Mouse (Mus musculus) liver, adult 2 months (tissue): ENCODE results near the gene Zfp429. TPM values are rescaled to one million over a fixed set of nuclear protein-coding genes. Genes with fewer than 3 reads are reported as not detected.
"Not testable (repeated sequence)": the region's sequence is repeated elsewhere in the genome, so short reads cannot be mapped to it uniquely, and the experiment has no call there.

Experiments
- DNase-seq: peaks from one replicate; pipeline ENCODE4 v3.0.0-alpha.2; 2011; ENCODE audit warnings: low read depth, low spot score; ENCODE audit errors: extremely low read depth
- H3K27ac ChIP-seq: fragments of 200-500 bp; replicated peaks from 2 replicates; pipeline ENCODE4 v1.5.1; 2012; ENCODE audit warnings: low read depth, mild to moderate bottlenecking, control low read depth, inconsistent platforms, low read length; ENCODE audit not compliant: insufficient read depth
- H3K27me3 ChIP-seq: fragments of 200-500 bp; 2 replicates; pipeline ENCODE4 v1.6.1; 2012; ENCODE audit warnings: mild to moderate bottlenecking, moderate library complexity, low read length, inconsistent platforms; ENCODE audit not compliant: control insufficient read depth, insufficient read depth
- H3K36me3 ChIP-seq: fragments of 200-500 bp; 2 replicates; pipeline ENCODE4 v1.6.1; 2012; ENCODE audit warnings: low read length, inconsistent platforms; ENCODE audit not compliant: control insufficient read depth, insufficient read depth
- H3K4me1 ChIP-seq: fragments of 200-500 bp; 2 replicates; pipeline ENCODE4 v1.6.1; 2011; ENCODE audit warnings: low read length; ENCODE audit not compliant: control insufficient read depth, insufficient read depth
- H3K4me3 ChIP-seq: fragments of 200-500 bp; 2 replicates; pipeline ENCODE4 v1.5.1; 2011; ENCODE audit warnings: low read depth, mild to moderate bottlenecking, control low read depth, low read length, moderate library complexity; ENCODE audit not compliant: insufficient read depth
- H3K79me2 ChIP-seq: fragments of 200-500 bp; 2 replicates; pipeline ENCODE4 v1.6.1; 2012; ENCODE audit warnings: inconsistent platforms, mild to moderate bottlenecking, low read length, moderate library complexity; ENCODE audit not compliant: control insufficient read depth, insufficient read depth
- H3K9ac ChIP-seq: fragments of 200-500 bp; 2 replicates; pipeline ENCODE4 v1.6.1; 2012; ENCODE audit warnings: low read depth, mild to moderate bottlenecking, control low read depth, inconsistent platforms, low read length
- CTCF ChIP-seq: fragments of 200-500 bp; IDR thresholded peaks from 2 replicates; pipeline ENCODE4 v1.5.1; 2011; ENCODE audit warnings: low read depth, low read length, control low read depth
- POLR2A ChIP-seq: fragments of 200-500 bp; IDR thresholded peaks from 2 replicates; pipeline ENCODE4 v1.6.1; 2011; ENCODE audit warnings: low read length, control low read depth; ENCODE audit not compliant: insufficient read depth; ENCODE audit errors: extremely low read depth
- WGBS: fragments of 180-500 bp; shearing (Covaris S2); methylation state at CpG from one replicate; pipeline ENCODE4 v1.1.7; 2018; 5-methylcytosine and 5-hydroxymethylcytosine counted together
- polyA plus RNA-seq: library from polyadenylated mRNA; depleted of rRNA; stranded (reverse); fragments of >200 nt; gene quantifications from 2 replicates; pipeline ENCODE4 v1.2.3, GENCODE M21; 2012; rRNA removed
- total RNA-seq: library from RNA; depleted of rRNA; stranded (reverse); fragments of >200 nt; gene quantifications from 2 replicates; pipeline ENCODE4 v1.2.3, GENCODE M21; 2014; rRNA removed

The Zfp429 gene
- total RNA-seq (3.0 TPM in 2 replicates), polyA plus RNA-seq (0.69 and 1.00 TPM in 2 replicates)

GRCm38 (mm10) chr13:67399183-67399903, at the start of gene Zfp429:
TSS of gene Zfp429 (minus strand) at chr13:67399819.
- peak within 1 kb of the TSS; percentile 53 for H3K4me3 ChIP-seq
- peak within 1 kb of the TSS; percentile 17; the same call in 1 of the 2 replicates for H3K27ac ChIP-seq
- 4% methylated on average over 16 of the region's 16 CpGs for WGBS
- not testable (repeated sequence) for H3K36me3 ChIP-seq, H3K4me1 ChIP-seq, H3K79me2 ChIP-seq, H3K27me3 ChIP-seq
- H3K9ac ChIP-seq, result peak within 1 kb of the TSS; percentile 61
- DNase-seq, result peak; percentile 57

- not testable (repeated sequence) for H3K27me3 ChIP-seq, H3K4me3 ChIP-seq, H3K79me2 ChIP-seq, H3K27ac ChIP-seq, DNase-seq, H3K4me1 ChIP-seq, H3K9ac ChIP-seq
- peaks cover 13% of the 10 kb centered on the region for H3K36me3 ChIP-seq
- WGBS, result 100% methylated on average over 1 of the region's 3 CpGs
These were observed 37.5 kb upstream of the Zfp429 start for GRCm38 (mm10) chr13:67437095-67437494.

- Histone ChIP-seq H3K79me2 (no peaks in the 10 kb centered on the region), H3K4me1 (no peaks in the 10 kb centered on the region), H3K27me3 (no peaks in the 10 kb centered on the region), H3K9ac (no peak overlapping the region), H3K36me3 (no peaks in the 10 kb centered on the region), H3K4me3 (no peak overlapping the region), H3K27ac (no peak overlapping the region)
- WGBS, result 67% methylated on average over 3 of the region's 3 CpGs
- DNase-seq, result no peak
- TF ChIP-seq CTCF (no peak), POLR2A (no peak)
These were observed 28.5 kb upstream of the Zfp429 start for GRCm38 (mm10) chr13:67428116-67428515.

GRCm38 (mm10) chr13:67425699-67426098, 26.1 kb upstream of the Zfp429 start:
- H3K79me2 ChIP-seq, H3K27ac ChIP-seq, H3K36me3 ChIP-seq, H3K4me1 ChIP-seq, H3K27me3 ChIP-seq, DNase-seq, H3K9ac ChIP-seq, H3K4me3 ChIP-seq: not testable (repeated sequence)

GRCm38 (mm10) chr13:67422532-67422931, 22.9 kb upstream of the Zfp429 start:
- DNase-seq, H3K27ac ChIP-seq, H3K9ac ChIP-seq, H3K4me3 ChIP-seq, H3K79me2 ChIP-seq, H3K27me3 ChIP-seq, H3K36me3 ChIP-seq, H3K4me1 ChIP-seq: not testable (repeated sequence)
- WGBS, result 95% methylated on average over 2 of the region's 2 CpGs

- no peak for TF ChIP-seq CTCF
- TF ChIP-seq POLR2A, result no peak
- WGBS, result 3% methylated on average over 22 of the region's 22 CpGs
- H3K4me3 ChIP-seq, result peak within 1 kb of the TSS; percentile 50
- H3K79me2 ChIP-seq, result no peaks in the 10 kb centered on the region
- H3K4me1 ChIP-seq, result no peaks in the 10 kb centered on the region
- 0 out of 2 replicates have a peak, but pooled peaks cover 2% of the 10 kb centered on the region for H3K27me3 ChIP-seq
- H3K36me3 ChIP-seq, result no peaks in the 10 kb centered on the region
- H3K27ac ChIP-seq, result no peak within 1 kb of the TSS
- peak within 1 kb of the TSS; percentile 0; the same call in 1 of the 2 replicates for H3K9ac ChIP-seq
- DNase-seq, result peak; percentile 43
These were observed 21.7 kb upstream of the Zfp429 start, which contains the start of gene Zfp459 for GRCm38 (mm10) chr13:67421207-67421857. TSS of gene Zfp459 (minus strand) at chr13:67421418.
